Mouse (Mus musculus): ENCODE results near the gene A930018P22Rik. TPM values are rescaled to one million over a fixed set of nuclear protein-coding genes. Genes with fewer than 3 reads are reported as not detected.

The A930018P22Rik gene
- total and polyA plus RNA-seq, 3 experiments = not detected

DNA sequence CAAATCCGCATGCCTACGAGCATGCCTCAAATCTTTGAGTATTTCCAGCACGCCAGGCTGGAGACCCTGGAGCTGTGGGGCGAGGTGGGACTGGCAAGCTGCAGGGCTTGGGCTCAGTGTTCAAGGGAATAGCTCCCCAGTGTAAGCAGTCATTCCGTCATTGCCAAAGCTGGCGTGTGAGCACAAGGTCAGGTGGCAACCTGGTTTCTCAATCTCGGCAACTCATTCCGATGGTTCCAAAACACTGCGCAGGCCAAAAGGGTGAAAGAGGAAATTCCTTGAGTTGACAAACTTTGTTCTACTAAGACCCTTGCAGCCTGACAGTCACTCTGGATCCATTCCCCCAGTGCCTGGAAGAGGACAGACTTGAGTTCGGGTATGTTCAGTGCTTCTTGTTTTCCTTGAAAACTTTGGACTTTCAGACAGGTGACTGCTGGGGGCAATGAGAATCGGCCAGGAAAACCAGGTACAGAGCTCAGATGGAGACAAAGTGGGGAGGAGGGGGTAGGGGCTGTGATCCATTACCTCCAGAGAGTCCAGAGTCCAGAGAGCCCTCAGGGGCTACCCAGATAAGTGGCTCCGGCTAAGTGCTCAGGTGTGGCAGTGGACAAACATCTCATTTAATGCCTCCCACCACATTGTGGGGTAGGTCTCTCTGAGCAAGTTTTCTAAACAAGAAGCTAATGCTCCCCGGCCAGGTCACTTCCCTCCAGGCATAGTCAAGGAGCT, 6.4 kb downstream of the A930018P22Rik start:
- Histone ChIP-seq H3K4me2 (ENCODE audit: insufficient read depth, low read depth, poor library complexity, severe bottlenecking) (no peak overlapping the region), H3K27ac (ENCODE audit: insufficient read depth, low read depth) (no peak overlapping the region), H3K4me3 (replicated peaks in 1 of 3; ENCODE audit: low read depth in 2 of 3, low read length in 2 of 3, poor library complexity in 1 of 3) (no peak overlapping the region), H3K9me3 (replicated peaks; ENCODE audit: low read length) (peaks cover 4% of the 10 kb centered on the region), H3K9ac (ENCODE audit: insufficient read depth, low read depth) (no peak overlapping the region), H3K4me1 (ENCODE audit: control insufficient read depth in 1 of 2, insufficient read depth in 2 of 2) (0 out of 4 replicates have a peak, but pooled peaks cover 0 to under 1% of the 10 kb centered on the region in 2 experiments), H3K36me3 (replicated peaks in 1 of 2; ENCODE audit: control insufficient read depth in 1 of 2, insufficient read depth in 1 of 2, low read length in 1 of 2) (no peaks in the 10 kb centered on the region), H3K27me3 (replicated peaks) (peaks cover 41% of the 10 kb centered on the region), H3K79me2 (replicated peaks; ENCODE audit: control insufficient read depth, extremely low read depth, insufficient read depth, poor library complexity, severe bottlenecking) (no peaks in the 10 kb centered on the region)
- dilution Hi-C loops (cut with MboI; ENCODE audit: extremely low pct_ligation_motif_present, extremely low pct_unique_long_range_greater_than_20kb, low sequenced_read_pairs) (no loop called here), in situ Hi-C loops (cut with MboI; ENCODE audit: low pct_ligation_motif_present, low pct_unique_long_range_greater_than_20kb, low sequenced_read_pairs) (loop anchor here (10.0 to 25.0 kb wide), 2 partner anchors 183 to 266 kb away; no protein-coding TSS in a partner anchor)
- no peak for DNase-seq (ENCODE audit: extremely low read depth)
- TF ChIP-seq ZKSCAN1 (IDR thresholded peaks at IDR 0.05; ENCODE audit: borderline replicate concordance, low read depth, low read length) (no peak), USF1 (IDR thresholded peaks at IDR 0.05; ENCODE audit: low read depth, low read length) (no peak), MXI1 (IDR thresholded peaks at IDR 0.05; ENCODE audit: low read depth, low read length) (no peak), UBTF (IDR thresholded peaks at IDR 0.05; ENCODE audit: low read depth, low read length) (no peak), BHLHE40 (IDR thresholded peaks at IDR 0.05; ENCODE audit: low read depth, low read length) (no peak), ETS1 (conservative IDR thresholded peaks at IDR 0.05; ENCODE audit: low read depth, low read length) (no peak), EP300 (IDR thresholded peaks at IDR 0.05; ENCODE audit: low read length) (no peak), TBP (conservative IDR thresholded peaks at IDR 0.05; ENCODE audit: low read depth, low read length) (no peak), RCOR1 (conservative IDR thresholded peaks at IDR 0.05; ENCODE audit: low read depth, low read length) (no peak), HCFC1 (IDR thresholded peaks at IDR 0.05; ENCODE audit: low read depth, low read length) (no peak), ZC3H11A (IDR thresholded peaks at IDR 0.05; ENCODE audit: low read depth, low read length) (no peak), CHD2 (IDR thresholded peaks at IDR 0.05; ENCODE audit: low read length) (no peak), MAX (IDR thresholded peaks at IDR 0.05; ENCODE audit: low read length) (no peak), MAFK (IDR thresholded peaks at IDR 0.05; ENCODE audit: insufficient replicate concordance, low read length) (no peak), CHD1 (IDR thresholded peaks at IDR 0.05; ENCODE audit: low read depth, low read length) (no peak), ELF1 (IDR thresholded peaks at IDR 0.05; ENCODE audit: low read depth, low read length) (no peak), CTCF (conservative IDR thresholded peaks at IDR 0.05 in 1 of 2, IDR thresholded peaks at IDR 0.05 in 1 of 2; ENCODE audit: low read depth in 2 of 2, low read length in 2 of 2) (no peak)

DNA sequence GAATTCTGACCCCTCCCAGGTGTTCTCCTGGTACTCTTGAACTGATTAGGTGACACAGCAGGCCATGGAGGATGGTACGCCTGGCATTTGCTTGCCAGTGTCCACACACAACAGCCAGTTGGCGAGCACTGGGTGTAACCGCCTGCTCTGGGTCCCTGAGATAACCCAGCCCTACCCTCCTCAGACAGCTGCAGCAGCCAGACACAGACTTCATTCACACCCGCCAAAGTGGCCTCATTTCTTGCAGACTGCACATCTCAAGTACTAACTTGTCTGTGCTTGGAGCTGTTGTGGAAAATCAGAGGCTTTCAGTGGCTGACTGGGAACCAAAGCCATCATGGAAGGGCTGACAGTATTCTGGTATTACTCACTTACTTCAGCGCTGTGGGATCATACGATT, 7.6 kb downstream of the A930018P22Rik start:
- dilution Hi-C loops (cut with MboI; ENCODE audit: extremely low pct_ligation_motif_present, extremely low pct_unique_long_range_greater_than_20kb, low sequenced_read_pairs) = no loop called here
- no peak overlapping the region for H3K9ac ChIP-seq (ENCODE audit: insufficient read depth, low read depth)
- no peak for DNase-seq (ENCODE audit: extremely low read depth)
- H3K4me1 ChIP-seq (ENCODE audit: control insufficient read depth in 1 of 2, insufficient read depth in 2 of 2) = peaks cover 0 to 4% of the 10 kb centered on the region in 2 experiments; a peak in 1 of 4 replicates
- in situ Hi-C loops (cut with MboI; ENCODE audit: low pct_ligation_motif_present, low pct_unique_long_range_greater_than_20kb, low sequenced_read_pairs) = loop anchor here (5.0 to 25.0 kb wide), 3 partner anchors 182 to 457 kb away; partner anchors contain the start of gene D430041D05Rik
- no peaks in the 10 kb centered on the region for H3K36me3 ChIP-seq (replicated peaks in 1 of 2; ENCODE audit: control insufficient read depth in 1 of 2, insufficient read depth in 1 of 2, low read length in 1 of 2)
- no peak overlapping the region for H3K4me3 ChIP-seq (replicated peaks in 1 of 3; ENCODE audit: low read depth in 2 of 3, low read length in 2 of 3, poor library complexity in 1 of 3)
- H3K9me3 ChIP-seq (replicated peaks; ENCODE audit: low read length) = peaks cover 4% of the 10 kb centered on the region
- no peak overlapping the region for H3K4me2 ChIP-seq (ENCODE audit: insufficient read depth, low read depth, poor library complexity, severe bottlenecking)
- TF ChIP-seq ZMIZ1 (IDR thresholded peaks at IDR 0.05; ENCODE audit: low read depth, low read length) = no peak
- TF ChIP-seq ZC3H11A (IDR thresholded peaks at IDR 0.05; ENCODE audit: low read depth, low read length) = no peak
- TF ChIP-seq BHLHE40 (IDR thresholded peaks at IDR 0.05; ENCODE audit: low read depth, low read length) = no peak
- TF ChIP-seq TBP (conservative IDR thresholded peaks at IDR 0.05; ENCODE audit: low read depth, low read length) = no peak
- no peak for TF ChIP-seq POLR2AphosphoS2 (IDR thresholded peaks at IDR 0.05; ENCODE audit: low read depth, low read length)
- no peak for TF ChIP-seq SMC3 (IDR thresholded peaks at IDR 0.05; ENCODE audit: low read depth, low read length)
- TF ChIP-seq ZNF384 (IDR thresholded peaks at IDR 0.05; ENCODE audit: low read depth, low read length) = no peak
- no peak for TF ChIP-seq MXI1 (IDR thresholded peaks at IDR 0.05; ENCODE audit: low read depth, low read length)
- no peak for TF ChIP-seq NELFE (IDR thresholded peaks at IDR 0.05; ENCODE audit: low read depth, low read length)
- no peak for TF ChIP-seq USF2 (conservative IDR thresholded peaks at IDR 0.05; ENCODE audit: low read depth, low read length)
- no peak for TF ChIP-seq POLR2A (IDR thresholded peaks at IDR 0.05; ENCODE audit: low read depth, low read length)
- TF ChIP-seq ELF1 (IDR thresholded peaks at IDR 0.05; ENCODE audit: low read depth, low read length) = no peak
- TF ChIP-seq KAT2A (IDR thresholded peaks at IDR 0.05; ENCODE audit: insufficient replicate concordance, low read length) = no peak
- TF ChIP-seq E2F4 (IDR thresholded peaks at IDR 0.05; ENCODE audit: insufficient replicate concordance, low read depth, low read length) = no peak
- TF ChIP-seq HCFC1 (IDR thresholded peaks at IDR 0.05; ENCODE audit: low read depth, low read length) = no peak
- TF ChIP-seq SIN3A (IDR thresholded peaks at IDR 0.05; ENCODE audit: low read length) = no peak
- TF ChIP-seq CHD1 (IDR thresholded peaks at IDR 0.05; ENCODE audit: low read depth, low read length) = no peak
- TF ChIP-seq JUN (IDR thresholded peaks at IDR 0.05; ENCODE audit: insufficient read depth, low read depth, low read length) = no peak
- TF ChIP-seq MAZ (IDR thresholded peaks at IDR 0.05; ENCODE audit: low read depth, low read length) = no peak
- H3K27ac ChIP-seq (ENCODE audit: insufficient read depth, low read depth) = no peak overlapping the region
- H3K27me3 ChIP-seq (replicated peaks) = peaks cover 30% of the 10 kb centered on the region
- no peaks in the 10 kb centered on the region for H3K79me2 ChIP-seq (replicated peaks; ENCODE audit: control insufficient read depth, extremely low read depth, insufficient read depth, poor library complexity, severe bottlenecking)
